Mouse (Mus musculus) bone marrow, adult 2 months (tissue): ENCODE measurements at regions not wholly inside any gene's neighbourhood (a gene's known extent, or its start where the extent isn't known, plus 50 kb on each side); places are given as distances from the start of the nearest gene placed in this dataset.

Experiments
- CTCF ChIP-seq: fragments of 200-500 bp; IDR thresholded peaks from 2 replicates; pipeline ENCODE4 v1.5.1; 2011; ENCODE audit warnings: low read length, control low read depth; ENCODE audit not compliant: control insufficient read depth, insufficient read depth
- POLR2A ChIP-seq: fragments of 200-500 bp; IDR thresholded peaks from 2 replicates; pipeline ENCODE4 v1.6.1; 2011; ENCODE audit warnings: low read depth, mild to moderate bottlenecking, control low read depth, low read length, borderline replicate concordance; ENCODE audit not compliant: control insufficient read depth

DNA sequence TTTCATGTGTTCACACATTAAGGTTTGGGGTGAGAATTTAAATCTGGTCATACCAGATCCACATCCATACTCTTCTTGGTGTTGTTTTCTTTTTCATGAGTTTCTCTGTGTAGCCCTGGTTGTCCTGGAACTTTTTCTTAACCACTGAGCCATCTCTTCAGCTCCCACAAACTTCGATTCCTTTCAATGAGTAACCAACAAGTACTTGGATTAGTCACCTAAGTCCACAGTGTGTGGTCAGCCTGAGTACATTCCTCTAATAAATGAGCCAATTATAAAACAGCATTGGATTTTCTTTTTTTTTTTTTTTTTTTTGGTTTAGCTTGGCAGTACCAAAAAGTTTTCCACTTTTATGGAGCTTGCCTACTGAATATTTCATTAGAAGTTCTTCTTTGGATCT lies 245.3 kb upstream of the Slc24a2 start:
- TF ChIP-seq CTCF (no peak), POLR2A (no peak)
